Mouse (Mus musculus) MEL (cell line): ENCODE measurements around the gene Fjx1. TPM values are rescaled to one million over a fixed set of nuclear protein-coding genes. Genes with fewer than 3 reads are reported as not detected.

ENCODE experiments used
- DNase-seq: peaks from one replicate; pipeline ENCODE4 v3.0.0; 2011; ENCODE audit warnings: low read depth, low spot score
- H3K27ac ChIP-seq: 2 replicates; pipeline ENCODE4 v1.5.1; 2012; ENCODE audit warnings: low read depth, mild to moderate bottlenecking, control low read depth, low read length, moderate library complexity; ENCODE audit not compliant: control insufficient read depth
- H3K27me3 ChIP-seq, 2 experiments: fragments of 150-350 bp in 1 of 2; sonication (generic) in 1 of 2; 2 replicates each; pipeline ENCODE4 v1.6.1; 2012; ENCODE audit warnings: low read length in 2 of 2, mild to moderate bottlenecking in 2 of 2, improper control_type of control experiment in 1 of 2, moderate library complexity in 1 of 2; ENCODE audit not compliant: insufficient read depth in 2 of 2, control insufficient read depth in 1 of 2
- H3K36me3 ChIP-seq, 2 experiments: 2 replicates each; pipeline ENCODE4 v1.6.1; 2012 to 2014; ENCODE audit warnings: low read length in 2 of 2, improper control_type of control experiment in 1 of 2, inconsistent platforms in 1 of 2, mild to moderate bottlenecking in 1 of 2; ENCODE audit not compliant: insufficient read depth in 2 of 2, control insufficient read depth in 1 of 2
- H3K4me1 ChIP-seq, 2 experiments: fragments of 150-350 bp in 1 of 2; sonication (generic) in 1 of 2; 2 replicates each; pipeline ENCODE4 v1.6.1; 2012; ENCODE audit warnings: low read length in 2 of 2, improper control_type of control experiment in 1 of 2, mild to moderate bottlenecking in 1 of 2; ENCODE audit not compliant: insufficient read depth in 2 of 2, control insufficient read depth in 1 of 2
- H3K4me3 ChIP-seq, 2 experiments: fragments of 150-350 bp in 1 of 2; sonication (generic) in 1 of 2; 2 replicates each; pipeline ENCODE4 v1.5.1; 2012; ENCODE audit warnings: low read depth in 2 of 2, low read length in 2 of 2, mild to moderate bottlenecking in 2 of 2, moderate library complexity in 2 of 2, control low read depth in 1 of 2, improper control_type of control experiment in 1 of 2; ENCODE audit not compliant: control insufficient read depth in 1 of 2, insufficient read depth in 1 of 2
- H3K79me2 ChIP-seq: 2 replicates; pipeline ENCODE4 v1.6.1; 2012; ENCODE audit warnings: mild to moderate bottlenecking, low read length, moderate library complexity; ENCODE audit not compliant: control insufficient read depth, poor library complexity, insufficient read depth
- H3K9ac ChIP-seq: 2 replicates; pipeline ENCODE4 v1.6.1; 2012; ENCODE audit warnings: low read depth, mild to moderate bottlenecking, control low read depth, low read length, moderate library complexity; ENCODE audit not compliant: control insufficient read depth, poor library complexity, severe bottlenecking
- H3K9me3 ChIP-seq: fragments of 150-350 bp; sonication (generic); replicated peaks from 2 replicates; pipeline ENCODE4 v1.6.1; 2012; ENCODE audit warnings: mild to moderate bottlenecking, low read length, improper control_type of control experiment, moderate library complexity; ENCODE audit not compliant: insufficient read depth
- CHD1 ChIP-seq: IDR thresholded peaks from 2 replicates; pipeline ENCODE4 v1.6.1; 2012; ENCODE audit warnings: low read depth, mild to moderate bottlenecking, inconsistent platforms, low read length, improper control_type of control experiment
- CHD2 ChIP-seq: IDR thresholded peaks from 2 replicates; pipeline ENCODE4 v1.6.1; 2011; ENCODE audit warnings: low read length, improper control_type of control experiment
- CTCF ChIP-seq, 3 experiments: IDR thresholded peaks in 2 of 3; conservative IDR thresholded peaks in 1 of 3; 2 replicates each; pipeline ENCODE4 v1.5.1; 2011 to 2012; ENCODE audit warnings: low read length in 3 of 3, low read depth in 2 of 3, mild to moderate bottlenecking in 2 of 3, improper control_type of control experiment in 1 of 3, inconsistent platforms in 1 of 3, mixed read lengths in 1 of 3, moderate library complexity in 1 of 3; ENCODE audit not compliant: control insufficient read depth in 1 of 3, insufficient read depth in 1 of 3, poor library complexity in 1 of 3, severe bottlenecking in 1 of 3
- E2F4 ChIP-seq: IDR thresholded peaks from 2 replicates; pipeline ENCODE4 v1.6.1; 2011; ENCODE audit warnings: low read depth, low read length, improper control_type of control experiment, borderline replicate concordance
- ELF1 ChIP-seq: IDR thresholded peaks from 2 replicates; pipeline ENCODE4 v1.6.1; 2014; ENCODE audit warnings: low read depth, mild to moderate bottlenecking, inconsistent platforms, low read length, improper control_type of control experiment, moderate library complexity
- GABPA ChIP-seq: IDR thresholded peaks from 2 replicates; pipeline ENCODE4 v1.6.1; 2012; ENCODE audit warnings: low read depth, mild to moderate bottlenecking, inconsistent platforms, low read length, improper control_type of control experiment, moderate library complexity
- JUND ChIP-seq: IDR thresholded peaks from 2 replicates; pipeline ENCODE4 v1.6.1; 2011; ENCODE audit warnings: low read depth, mild to moderate bottlenecking, improper control_type of control experiment, low read length
- KAT2A ChIP-seq: conservative IDR thresholded peaks from 2 replicates; pipeline ENCODE4 v1.6.1; 2012; ENCODE audit warnings: low read depth, low read length, improper control_type of control experiment, inconsistent platforms
- MAFK ChIP-seq: IDR thresholded peaks from 2 replicates; pipeline ENCODE4 v1.6.1; 2011; ENCODE audit warnings: low read depth, mild to moderate bottlenecking, low read length, improper control_type of control experiment, borderline replicate concordance
- MAZ ChIP-seq: IDR thresholded peaks from 2 replicates; pipeline ENCODE4 v1.6.1; 2012; ENCODE audit warnings: low read depth, mild to moderate bottlenecking, inconsistent platforms, low read length, improper control_type of control experiment
- MXI1 ChIP-seq: IDR thresholded peaks from 2 replicates; pipeline ENCODE4 v1.6.1; 2011; ENCODE audit warnings: mild to moderate bottlenecking, low read depth, low read length, improper control_type of control experiment
- POLR2A ChIP-seq, 2 experiments: IDR thresholded peaks; 2 replicates each; pipeline ENCODE4 v1.6.1; 2011 to 2012; ENCODE audit warnings: low read length in 2 of 2, mild to moderate bottlenecking in 2 of 2, control low read depth in 1 of 2, improper control_type of control experiment in 1 of 2, low read depth in 1 of 2, moderate library complexity in 1 of 2; ENCODE audit not compliant: control insufficient read depth in 1 of 2, insufficient read depth in 1 of 2, poor library complexity in 1 of 2
- POLR2AphosphoS2 ChIP-seq: IDR thresholded peaks from 2 replicates; pipeline ENCODE4 v1.6.1; 2011; ENCODE audit warnings: low read length, improper control_type of control experiment
- POLR2AphosphoS5 ChIP-seq: IDR thresholded peaks from 2 replicates; pipeline ENCODE4 v1.6.1; 2012; ENCODE audit warnings: low read depth, borderline replicate concordance, mild to moderate bottlenecking, inconsistent platforms, low read length, moderate library complexity, mixed read lengths
- SMC3 ChIP-seq: IDR thresholded peaks from 2 replicates; pipeline ENCODE4 v1.6.1; 2011; ENCODE audit warnings: low read depth, low read length, improper control_type of control experiment
- TAL1 ChIP-seq: IDR thresholded peaks from 2 replicates; pipeline ENCODE4 v1.6.1; 2012; ENCODE audit warnings: mild to moderate bottlenecking, inconsistent platforms, low read length, moderate library complexity, mixed read lengths
- TCF12 ChIP-seq: IDR thresholded peaks from 2 replicates; pipeline ENCODE4 v1.6.1; 2014; ENCODE audit warnings: low read depth, mild to moderate bottlenecking, inconsistent platforms, low read length, improper control_type of control experiment, moderate library complexity
- USF1 ChIP-seq: IDR thresholded peaks from 2 replicates; pipeline ENCODE4 v1.6.1; 2014; ENCODE audit warnings: low read depth, mild to moderate bottlenecking, inconsistent platforms, low read length, improper control_type of control experiment, moderate library complexity
- USF2 ChIP-seq, 2 experiments: IDR thresholded peaks; 2 replicates each; pipeline ENCODE4 v1.6.1; 2011 to 2012; ENCODE audit warnings: improper control_type of control experiment in 2 of 2, low read length in 2 of 2, borderline replicate concordance in 1 of 2, inconsistent platforms in 1 of 2, low read depth in 1 of 2, mild to moderate bottlenecking in 1 of 2; ENCODE audit not compliant: insufficient read depth in 1 of 2
- ZC3H11A ChIP-seq: IDR thresholded peaks from 2 replicates; pipeline ENCODE4 v1.6.1; 2012; ENCODE audit warnings: low read depth, mild to moderate bottlenecking, inconsistent platforms, low read length, improper control_type of control experiment
- ZNF384 ChIP-seq: IDR thresholded peaks from 2 replicates; pipeline ENCODE4 v1.6.1; 2012; ENCODE audit warnings: low read depth, mild to moderate bottlenecking, inconsistent platforms, low read length, improper control_type of control experiment
- polyA plus RNA-seq, 2 experiments: library from polyadenylated mRNA; stranded (reverse) in 1 of 2; unstranded in 1 of 2; fragments of >175 nt in 1 of 2; fragments of >200 nt in 1 of 2; gene quantifications; 2 replicates each; pipeline versions ENCODE4 v1.2.1 to v1.2.4; 2012; ENCODE audit warnings: low replicate concordance in 2 of 2, low read depth in 1 of 2; ENCODE audit not compliant: insufficient read length in 2 of 2, insufficient read depth in 1 of 2, missing spikeins in 1 of 2
- total RNA-seq: library from RNA; depleted of rRNA; stranded (reverse); fragments of 300-350 nt; gene quantifications from 2 replicates; pipeline ENCODE4 v1.2.3, GENCODE M21; 2012

Fjx1 gene
- total and polyA plus RNA-seq, 3 experiments: not detected

DNA sequence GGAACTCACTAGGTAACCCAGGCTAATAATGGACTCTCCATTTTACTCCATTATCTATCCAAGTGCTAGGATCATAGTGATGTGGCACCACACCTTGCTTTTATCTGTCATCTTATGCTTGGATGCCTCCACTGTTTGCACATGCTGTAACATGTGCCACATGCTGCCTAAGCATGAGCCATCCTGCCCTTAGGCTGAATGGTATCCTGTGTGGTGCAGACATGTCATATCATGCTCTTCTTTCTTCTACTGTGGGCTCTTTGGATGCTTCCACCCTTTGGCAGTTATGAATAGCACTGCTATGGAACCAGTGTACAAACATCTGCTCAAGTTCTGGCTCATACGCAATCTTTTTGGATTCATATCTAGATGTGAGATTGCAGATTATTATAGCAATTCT, 18.4 kb downstream of the Fjx1 start:
- TF ChIP-seq POLR2AphosphoS2: no peak
- TF ChIP-seq GABPA: no peak
- TF ChIP-seq SMC3: no peak
- no peak for DNase-seq
- Histone ChIP-seq H3K9me3 (no peaks in the 10 kb centered on the region), H3K36me3 (no peaks in the 10 kb centered on the region), H3K27me3 (no peaks in the 10 kb centered on the region; a peak in 1 of 4 replicates), H3K4me3 (no peak overlapping the region), H3K79me2 (no peaks in the 10 kb centered on the region), H3K27ac (no peak overlapping the region), H3K4me1 (no peaks in the 10 kb centered on the region), H3K9ac (no peak overlapping the region)

DNA sequence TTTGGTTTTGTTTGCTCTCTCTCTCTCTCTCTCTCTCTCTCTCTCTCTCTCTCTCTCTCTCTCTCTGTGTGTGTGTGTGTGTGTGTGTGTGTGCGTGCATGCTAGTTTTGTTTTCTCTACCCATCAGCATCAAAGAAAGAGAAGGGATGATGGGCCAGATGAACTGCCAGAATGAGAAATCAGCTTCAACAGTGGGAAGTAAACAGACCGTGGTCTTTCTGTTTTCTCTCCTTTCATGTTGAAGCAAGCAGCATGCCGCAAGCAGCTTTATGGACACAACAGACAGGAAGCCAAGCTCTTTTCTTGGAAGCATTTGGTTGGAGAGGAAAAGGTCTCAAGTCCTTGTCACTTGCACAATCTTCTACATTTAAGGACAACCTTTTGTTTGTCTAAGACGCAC, 21.2 kb downstream of the Fjx1 start:
- no peak overlapping the region for H3K9ac ChIP-seq
- TF ChIP-seq MXI1 (no peak), TAL1 (no peak), ELF1 (no peak), GABPA (no peak), CHD1 (no peak), USF2 (IDR thresholded peaks at IDR 0.05; ENCODE audit: borderline replicate concordance in 1 of 2, insufficient read depth in 1 of 2, low read depth in 1 of 2, low read length in 2 of 2) (no peak)
- no peak overlapping the region for H3K4me3 ChIP-seq
- H3K4me1 ChIP-seq: no peaks in the 10 kb centered on the region
- H3K36me3 ChIP-seq: no peaks in the 10 kb centered on the region
- no peaks in the 10 kb centered on the region for H3K79me2 ChIP-seq
- no peak for DNase-seq
- H3K27ac ChIP-seq: no peak overlapping the region
- H3K27me3 ChIP-seq: peaks cover 0 to 3% of the 10 kb centered on the region in 2 experiments
- H3K9me3 ChIP-seq: no peaks in the 10 kb centered on the region

GRCm38 (mm10) chr2:102427974-102428373, 24.3 kb downstream of the Fjx1 start:
- Histone ChIP-seq H3K4me1 (no peaks in the 10 kb centered on the region), H3K9ac (no peak overlapping the region), H3K79me2 (no peaks in the 10 kb centered on the region), H3K36me3 (no peaks in the 10 kb centered on the region), H3K27ac (no peak overlapping the region), H3K27me3 (peaks cover 3 to 4% of the 10 kb centered on the region in 2 experiments)
- DNase-seq: no peak
- TF ChIP-seq MAFK (no peak), CTCF (IDR thresholded peaks at IDR 0.05 in 2 of 3, conservative IDR thresholded peaks at IDR 0.05 in 1 of 3; ENCODE audit: control insufficient read depth in 1 of 3, insufficient read depth in 1 of 3, low read depth in 2 of 3, low read length in 3 of 3, poor library complexity in 1 of 3, severe bottlenecking in 1 of 3) (no peak), POLR2A (IDR thresholded peaks at IDR 0.05; ENCODE audit: control insufficient read depth in 1 of 2, insufficient read depth in 1 of 2, low read depth in 1 of 2, low read length in 2 of 2, poor library complexity in 1 of 2) (no peak), POLR2AphosphoS2 (no peak), MAZ (no peak), SMC3 (no peak), ZC3H11A (no peak), JUND (no peak), MXI1 (no peak), ZNF384 (no peak), TAL1 (no peak), USF1 (no peak), POLR2AphosphoS5 (no peak), TCF12 (no peak), CHD1 (no peak), E2F4 (no peak), KAT2A (no peak), CHD2 (no peak)
- TF ChIP-seq, all 39 proteins: peak for 0
- no peak overlapping the region for H3K4me3 ChIP-seq
- H3K9me3 ChIP-seq: no peaks in the 10 kb centered on the region
